Mouse (Mus musculus) lung, postnatal 0 days (tissue): Measurements from ENCODE around the gene Fnbp4.

Experiments used
- CTCF ChIP-seq: IDR thresholded peaks from 2 replicates; pipeline ENCODE4 v1.5.1; 2016; ENCODE audit warnings: antibody characterized with exemption, mild to moderate bottlenecking
- EP300 ChIP-seq: IDR thresholded peaks from 2 replicates; pipeline ENCODE4 v1.6.1; 2016; ENCODE audit warnings: antibody characterized with exemption, mild to moderate bottlenecking, control low read depth

GRCm38 (mm10) chr2:90746538-90746865, 1.3 kb downstream of the Fnbp4 start:
- no peak for TF ChIP-seq CTCF
- TF ChIP-seq EP300 = no peak
